Mouse (Mus musculus): Measurements from ENCODE around the gene Zmynd19. TPM values are rescaled to one million over a fixed set of nuclear protein-coding genes. Genes with fewer than 3 reads are reported as not detected.

Zmynd19 gene
- polyA plus RNA-seq, 1 experiment from 2014 or later: 6.3 TPM

GRCm38 (mm10) chr2:24914762-24915161, 34.8 kb upstream of the Zmynd19 start:
- Histone ChIP-seq H3K36me3 (ENCODE audit: control insufficient read depth, insufficient read depth, low read length) (peaks cover 2% of the 10 kb centered on the region; the same call in 1 of the 2 replicates), H3K4me1 (ENCODE audit: control insufficient read depth, insufficient read depth, low read length) (peaks cover 7% of the 10 kb centered on the region; the same call in 1 of the 2 replicates), H3K27me3 (ENCODE audit: control insufficient read depth, insufficient read depth, low read length) (no peaks in the 10 kb centered on the region), H3K9ac (replicated peaks; ENCODE audit: low read depth, low read length) (no peak overlapping the region), H3K9me3 (ENCODE audit: control insufficient read depth, low read depth, low read length) (no peaks in the 10 kb centered on the region), H3K27ac (ENCODE audit: low read length) (no peak overlapping the region), H3K4me2 (replicated peaks; ENCODE audit: low read depth, low read length) (no peak overlapping the region), H3K4me3 (ENCODE audit: low read depth, low read length) (no peak overlapping the region)
- no peak for ATAC-seq (ENCODE audit: insufficient number of reproducible peaks, insufficient read depth, low FRiP score, low read depth)
- 90% methylated on average over 3 of the region's 3 CpGs for WGBS

DNA sequence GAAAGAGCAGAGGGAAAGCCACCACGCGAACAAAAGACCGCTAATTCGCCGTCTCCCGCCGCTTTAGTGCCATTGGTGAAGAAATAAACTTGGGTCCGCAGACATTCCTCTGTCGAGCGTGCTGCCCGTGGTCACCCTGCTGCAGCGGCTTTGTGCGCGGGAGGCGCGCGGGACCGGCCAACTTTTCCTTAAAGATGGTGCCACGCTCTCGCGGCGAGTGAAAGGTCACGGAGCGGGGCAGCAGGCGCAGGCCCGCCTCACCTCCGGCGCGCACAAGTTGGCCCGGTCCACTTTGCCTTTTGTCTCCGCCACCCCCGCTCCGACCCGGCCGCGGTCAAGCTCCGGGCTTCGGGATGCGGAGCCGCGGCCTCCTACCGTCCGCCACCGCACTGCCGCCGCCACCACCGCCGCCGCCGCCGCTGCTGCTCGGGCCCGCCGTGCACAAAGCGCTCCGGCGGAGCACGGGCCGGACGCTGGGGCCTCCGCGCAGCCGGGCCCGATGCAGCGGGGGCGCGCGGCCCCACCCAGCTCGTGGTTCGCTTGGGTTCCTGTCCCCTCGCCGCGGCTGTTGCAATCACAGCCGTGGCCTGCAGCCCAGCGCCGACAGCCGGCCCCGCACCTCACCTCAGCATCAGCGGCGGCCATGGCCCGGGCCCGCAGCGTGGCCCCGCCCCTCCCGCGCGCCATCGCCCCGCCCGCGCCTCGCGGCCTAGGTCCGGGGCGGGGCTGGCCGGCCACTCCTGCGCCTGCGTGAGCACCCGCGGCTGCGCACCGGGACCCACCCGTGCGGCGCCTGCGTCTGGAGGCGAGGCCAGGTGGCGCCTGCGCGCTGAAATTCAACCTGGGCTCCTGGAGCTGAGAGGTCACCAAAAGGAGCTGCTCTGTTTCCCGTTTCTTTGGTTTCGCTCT, 30.4 kb upstream of the Zmynd19 start, which contains the start of gene Ehmt1:
Gene Ehmt1 (minus strand): TSS at position 685 of the 909 bp plus-strand sequence.
- Histone ChIP-seq H3K27me3 (ENCODE audit: control insufficient read depth, insufficient read depth, low read length) (no peaks in the 10 kb centered on the region), H3K4me3 (ENCODE audit: low read depth, low read length) (peak within 1 kb of the TSS; percentile 85), H3K36me3 (ENCODE audit: control insufficient read depth, insufficient read depth, low read length) (no peaks in the 10 kb centered on the region), H3K9ac (replicated peaks; ENCODE audit: low read depth, low read length) (peak within 1 kb of the TSS; percentile 97), H3K27ac (ENCODE audit: low read length) (peak within 1 kb of the TSS; percentile 94), H3K4me2 (replicated peaks; ENCODE audit: low read depth, low read length) (peak within 1 kb of the TSS; percentile 78), H3K9me3 (ENCODE audit: control insufficient read depth, low read depth, low read length) (no peaks in the 10 kb centered on the region), H3K4me1 (ENCODE audit: control insufficient read depth, insufficient read depth, low read length) (peaks cover 7% of the 10 kb centered on the region; the same call in 1 of the 2 replicates)
- ATAC-seq (ENCODE audit: insufficient number of reproducible peaks, insufficient read depth, low FRiP score, low read depth): peak; percentile 99
- WGBS: under 1% methylated on average over 88 of the region's 112 CpGs

DNA sequence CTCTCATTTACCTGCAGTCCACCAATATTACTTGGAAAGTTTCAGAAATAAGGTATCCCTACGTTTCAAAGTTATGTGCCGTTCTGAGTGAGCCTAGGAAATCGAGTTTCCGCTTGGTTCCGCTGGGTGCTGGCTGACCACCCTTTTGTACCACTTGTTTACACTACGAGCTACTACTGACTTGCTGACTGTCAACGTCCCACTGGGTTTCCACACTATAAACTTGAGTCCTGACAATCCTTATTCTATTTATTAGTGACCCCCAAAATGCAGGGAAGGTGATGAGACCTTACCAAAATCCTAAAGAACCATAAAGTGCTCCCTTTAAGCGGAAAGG, 29.8 kb upstream of the Zmynd19 start:
- peak overlapping the region; percentile 94 for H3K27ac ChIP-seq (ENCODE audit: low read length)
- peak overlapping the region; percentile 97 for H3K9ac ChIP-seq (replicated peaks; ENCODE audit: low read depth, low read length)
- no peaks in the 10 kb centered on the region for H3K36me3 ChIP-seq (ENCODE audit: control insufficient read depth, insufficient read depth, low read length)
- no peaks in the 10 kb centered on the region for H3K9me3 ChIP-seq (ENCODE audit: control insufficient read depth, low read depth, low read length)
- H3K4me1 ChIP-seq (ENCODE audit: control insufficient read depth, insufficient read depth, low read length): peaks cover 7% of the 10 kb centered on the region; the same call in 1 of the 2 replicates
- peak overlapping the region; percentile 51 for H3K4me2 ChIP-seq (replicated peaks; ENCODE audit: low read depth, low read length)
- WGBS: 9% methylated on average over 8 of the region's 8 CpGs
- ATAC-seq (ENCODE audit: insufficient number of reproducible peaks, insufficient read depth, low FRiP score, low read depth): peak; percentile 51; the same call in 1 of the 2 replicates
- H3K4me3 ChIP-seq (ENCODE audit: low read depth, low read length): peak overlapping the region; percentile 85
- no peaks in the 10 kb centered on the region for H3K27me3 ChIP-seq (ENCODE audit: control insufficient read depth, insufficient read depth, low read length)

DNA sequence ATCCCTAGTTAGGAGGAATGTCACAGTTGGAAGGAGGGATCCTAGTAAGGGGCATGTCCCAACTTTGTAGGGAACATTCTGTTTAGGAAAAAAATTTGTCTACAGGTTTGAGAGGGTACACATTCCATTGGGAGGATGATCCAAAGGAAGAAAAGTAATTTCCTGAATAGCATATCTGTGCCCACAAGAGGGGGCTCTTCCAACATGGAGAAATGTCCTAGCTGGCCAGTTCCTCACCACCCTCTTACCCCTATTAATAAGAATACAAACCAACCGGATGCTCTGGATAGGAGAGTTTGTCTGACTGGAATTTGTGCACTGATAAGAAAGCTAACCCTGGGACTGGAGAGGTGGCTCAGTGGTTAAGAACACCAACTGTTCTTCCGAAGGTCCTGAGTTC, 26.0 kb upstream of the Zmynd19 start:
- Histone ChIP-seq H3K4me2 (replicated peaks; ENCODE audit: low read depth, low read length) (no peak overlapping the region), H3K4me1 (ENCODE audit: control insufficient read depth, insufficient read depth, low read length) (no peaks in the 10 kb centered on the region; the same call in 1 of the 2 replicates), H3K36me3 (ENCODE audit: control insufficient read depth, insufficient read depth, low read length) (no peaks in the 10 kb centered on the region; the same call in none of the 2 replicates), H3K4me3 (ENCODE audit: low read depth, low read length) (no peak overlapping the region), H3K27ac (ENCODE audit: low read length) (no peak overlapping the region), H3K9ac (replicated peaks; ENCODE audit: low read depth, low read length) (no peak overlapping the region), H3K9me3 (ENCODE audit: control insufficient read depth, low read depth, low read length) (no peaks in the 10 kb centered on the region), H3K27me3 (ENCODE audit: control insufficient read depth, insufficient read depth, low read length) (no peaks in the 10 kb centered on the region)
- ATAC-seq (ENCODE audit: insufficient number of reproducible peaks, insufficient read depth, low FRiP score, low read depth): no peak
- WGBS: 41% methylated on average over 2 of the region's 2 CpGs

GRCm38 (mm10) chr2:24925284-24925683, 24.3 kb upstream of the Zmynd19 start:
- H3K27ac ChIP-seq (ENCODE audit: low read length): no peak overlapping the region
- ATAC-seq (ENCODE audit: insufficient number of reproducible peaks, insufficient read depth, low FRiP score, low read depth): no peak
- H3K36me3 ChIP-seq (ENCODE audit: control insufficient read depth, insufficient read depth, low read length): no peaks in the 10 kb centered on the region; the same call in none of the 2 replicates
- H3K27me3 ChIP-seq (ENCODE audit: control insufficient read depth, insufficient read depth, low read length): no peaks in the 10 kb centered on the region
- H3K4me3 ChIP-seq (ENCODE audit: low read depth, low read length): no peak overlapping the region
- WGBS: 68% methylated on average over 8 of the region's 8 CpGs
- H3K4me2 ChIP-seq (replicated peaks; ENCODE audit: low read depth, low read length): no peak overlapping the region
- H3K9ac ChIP-seq (replicated peaks; ENCODE audit: low read depth, low read length): no peak overlapping the region
- no peaks in the 10 kb centered on the region; the same call in 1 of the 2 replicates for H3K4me1 ChIP-seq (ENCODE audit: control insufficient read depth, insufficient read depth, low read length)
- H3K9me3 ChIP-seq (ENCODE audit: control insufficient read depth, low read depth, low read length): no peaks in the 10 kb centered on the region

GRCm38 (mm10) chr2:24926345-24926964, 23.1 kb upstream of the Zmynd19 start:
- H3K27ac ChIP-seq (ENCODE audit: low read length): no peak overlapping the region
- ATAC-seq (ENCODE audit: insufficient number of reproducible peaks, insufficient read depth, low FRiP score, low read depth): no peak

GRCm38 (mm10) chr2:24926965-24927358, 22.6 kb upstream of the Zmynd19 start:
- Histone ChIP-seq H3K36me3 (ENCODE audit: control insufficient read depth, insufficient read depth, low read length) (no peaks in the 10 kb centered on the region; the same call in none of the 2 replicates), H3K9ac (replicated peaks; ENCODE audit: low read depth, low read length) (no peak overlapping the region; the same call in 1 of the 2 replicates), H3K4me3 (ENCODE audit: low read depth, low read length) (no peak overlapping the region), H3K4me2 (replicated peaks; ENCODE audit: low read depth, low read length) (no peak overlapping the region), H3K9me3 (ENCODE audit: control insufficient read depth, low read depth, low read length) (no peaks in the 10 kb centered on the region), H3K27me3 (ENCODE audit: control insufficient read depth, insufficient read depth, low read length) (no peaks in the 10 kb centered on the region), H3K4me1 (ENCODE audit: control insufficient read depth, insufficient read depth, low read length) (no peaks in the 10 kb centered on the region; the same call in 1 of the 2 replicates), H3K27ac (ENCODE audit: low read length) (peak overlapping the region; percentile 33; the same call in 1 of the 2 replicates)
- no peak for ATAC-seq (ENCODE audit: insufficient number of reproducible peaks, insufficient read depth, low FRiP score, low read depth)
- WGBS: 65% methylated on average over 7 of the region's 7 CpGs

More at GRCm38 (mm10) chr2:24926345-24926964, 23.1 kb upstream of the Zmynd19 start:
- Histone ChIP-seq H3K9ac (replicated peaks; ENCODE audit: low read depth, low read length) (no peak overlapping the region), H3K36me3 (ENCODE audit: control insufficient read depth, insufficient read depth, low read length) (no peaks in the 10 kb centered on the region; the same call in none of the 2 replicates), H3K4me3 (ENCODE audit: low read depth, low read length) (no peak overlapping the region), H3K4me1 (ENCODE audit: control insufficient read depth, insufficient read depth, low read length) (no peaks in the 10 kb centered on the region; the same call in 1 of the 2 replicates), H3K9me3 (ENCODE audit: control insufficient read depth, low read depth, low read length) (no peaks in the 10 kb centered on the region), H3K27me3 (ENCODE audit: control insufficient read depth, insufficient read depth, low read length) (no peaks in the 10 kb centered on the region), H3K4me2 (replicated peaks; ENCODE audit: low read depth, low read length) (no peak overlapping the region)
- 86% methylated on average over 9 of the region's 9 CpGs for WGBS

DNA sequence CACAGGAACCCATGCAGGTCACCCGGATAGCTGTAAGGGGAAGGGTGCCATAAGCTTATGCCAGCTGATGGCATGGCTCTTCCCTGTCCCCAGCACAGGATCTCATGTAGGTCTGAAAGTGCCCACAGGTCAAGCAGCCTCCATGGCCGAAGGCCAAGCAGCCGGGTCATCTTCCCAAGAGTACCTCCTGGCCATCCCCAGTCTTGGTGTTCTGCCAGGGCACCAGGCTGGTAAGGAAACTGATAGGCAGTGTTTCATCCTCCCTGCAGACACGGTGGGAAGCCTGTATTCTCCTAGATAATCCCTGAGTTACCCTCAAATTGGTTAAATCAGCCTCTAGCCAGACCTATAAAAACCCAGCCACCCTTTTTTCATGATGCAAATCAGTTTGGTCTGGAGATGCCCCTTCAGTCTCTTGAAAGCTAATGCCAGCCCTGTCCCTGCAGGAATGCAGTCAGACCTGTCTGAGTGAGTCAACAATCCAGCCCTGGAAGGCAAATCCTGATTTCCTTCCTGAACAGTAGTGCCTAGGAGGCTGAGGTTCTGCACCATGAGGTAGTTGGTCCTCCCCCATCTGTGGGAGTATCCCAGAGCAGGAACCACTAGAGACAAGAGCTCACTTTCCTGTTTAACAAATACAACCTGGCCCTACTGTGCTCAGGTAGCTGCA, 21.6 kb upstream of the Zmynd19 start:
- Histone ChIP-seq H3K9ac (replicated peaks; ENCODE audit: low read depth, low read length) (no peak overlapping the region), H3K27ac (ENCODE audit: low read length) (peak overlapping the region; percentile 84), H3K4me1 (ENCODE audit: control insufficient read depth, insufficient read depth, low read length) (no peaks in the 10 kb centered on the region; the same call in 1 of the 2 replicates), H3K4me2 (replicated peaks; ENCODE audit: low read depth, low read length) (peak overlapping the region; percentile 22), H3K4me3 (ENCODE audit: low read depth, low read length) (no peak overlapping the region), H3K36me3 (ENCODE audit: control insufficient read depth, insufficient read depth, low read length) (no peaks in the 10 kb centered on the region; the same call in none of the 2 replicates), H3K27me3 (ENCODE audit: control insufficient read depth, insufficient read depth, low read length) (no peaks in the 10 kb centered on the region), H3K9me3 (ENCODE audit: control insufficient read depth, low read depth, low read length) (no peaks in the 10 kb centered on the region)
- peak; percentile 86 for ATAC-seq (ENCODE audit: insufficient number of reproducible peaks, insufficient read depth, low FRiP score, low read depth)
- 60% methylated on average over 4 of the region's 4 CpGs for WGBS

All from stomach, embryonic 14.5 days (tissue).